Mouse (Mus musculus) CH12.LX (cell line): ENCODE results near the gene Myl4. TPM values are rescaled to one million over a fixed set of nuclear protein-coding genes. Genes with fewer than 3 reads are reported as not detected.

Experiments used
- DNase-seq: peaks from one replicate; pipeline ENCODE4 v3.0.0-alpha.2; 2013; ENCODE audit errors: extremely low read depth
- H3K27ac ChIP-seq: 2 replicates; pipeline ENCODE4 v1.5.1; 2012; ENCODE audit warnings: low read depth, mild to moderate bottlenecking, control low read depth, moderate library complexity; ENCODE audit not compliant: insufficient read depth
- H3K27me3 ChIP-seq: replicated peaks from 2 replicates; pipeline ENCODE3; 2012; ENCODE audit warnings: inconsistent platforms
- H3K36me3 ChIP-seq, 2 experiments: replicated peaks in 1 of 2; 2 replicates each; pipeline versions ENCODE3 to v1.6.1; 2012; ENCODE audit warnings: inconsistent platforms in 1 of 2, low read length in 1 of 2, mild to moderate bottlenecking in 1 of 2, mixed read lengths in 1 of 2, moderate library complexity in 1 of 2; ENCODE audit not compliant: control insufficient read depth in 1 of 2, insufficient read depth in 1 of 2
- H3K4me1 ChIP-seq, 2 experiments: 2 replicates each; pipeline ENCODE4 v1.6.1; 2012; ENCODE audit warnings: inconsistent platforms in 1 of 2, moderate library complexity in 1 of 2; ENCODE audit not compliant: insufficient read depth in 2 of 2, control insufficient read depth in 1 of 2
- H3K4me2 ChIP-seq: 2 replicates; pipeline ENCODE4 v1.6.1; 2012; ENCODE audit warnings: low read depth, mild to moderate bottlenecking, control low read depth; ENCODE audit not compliant: poor library complexity, insufficient read depth, severe bottlenecking
- H3K4me3 ChIP-seq, 3 experiments: fragments of 150-350 bp in 1 of 3; sonication (generic) in 1 of 3; replicated peaks in 1 of 3; 2 replicates each; pipeline versions ENCODE3 to v1.5.1; 2011 to 2012; ENCODE audit warnings: low read depth in 2 of 3, low read length in 2 of 3, mild to moderate bottlenecking in 2 of 3, moderate library complexity in 2 of 3, control low read depth in 1 of 3, improper control_type of control experiment in 1 of 3, inconsistent platforms in 1 of 3, mixed read lengths in 1 of 3; ENCODE audit not compliant: poor library complexity in 1 of 3
- H3K79me2 ChIP-seq: replicated peaks from 2 replicates; pipeline ENCODE4 v1.6.1; 2012; ENCODE audit warnings: mild to moderate bottlenecking, moderate library complexity; ENCODE audit not compliant: control insufficient read depth, poor library complexity, insufficient read depth, severe bottlenecking; ENCODE audit errors: extremely low read depth
- H3K9ac ChIP-seq: 2 replicates; pipeline ENCODE4 v1.6.1; 2012; ENCODE audit warnings: low read depth, mild to moderate bottlenecking, control low read depth, moderate library complexity; ENCODE audit not compliant: insufficient read depth
- H3K9me3 ChIP-seq: replicated peaks from 2 replicates; pipeline ENCODE3; 2012; ENCODE audit warnings: low read length, inconsistent platforms, mixed read lengths
- BHLHE40 ChIP-seq: IDR thresholded peaks from 2 replicates; pipeline ENCODE4 v1.6.1; 2011; ENCODE audit warnings: mild to moderate bottlenecking, low read depth, low read length, improper control_type of control experiment
- CHD1 ChIP-seq: IDR thresholded peaks from 2 replicates; pipeline ENCODE4 v1.6.1; 2012; ENCODE audit warnings: low read depth, low read length, improper control_type of control experiment, inconsistent platforms
- CHD2 ChIP-seq: IDR thresholded peaks from 2 replicates; pipeline ENCODE4 v1.6.1; 2011; ENCODE audit warnings: low read length, improper control_type of control experiment
- EP300 ChIP-seq: IDR thresholded peaks from 2 replicates; pipeline ENCODE4 v1.6.1; 2011; ENCODE audit warnings: low read length, improper control_type of control experiment
- ETS1 ChIP-seq: conservative IDR thresholded peaks from 2 replicates; pipeline ENCODE4 v1.6.1; 2012; ENCODE audit warnings: low read depth, mild to moderate bottlenecking, inconsistent platforms, low read length, improper control_type of control experiment, moderate library complexity
- GABPA ChIP-seq: IDR thresholded peaks from 2 replicates; pipeline ENCODE4 v1.6.1; 2012; ENCODE audit warnings: low read depth, low read length, improper control_type of control experiment, inconsistent platforms; ENCODE audit not compliant: insufficient replicate concordance
- IRF4 ChIP-seq: IDR thresholded peaks from 2 replicates; pipeline ENCODE4 v1.6.1; 2014; ENCODE audit warnings: low read depth, mild to moderate bottlenecking, inconsistent platforms, low read length, improper control_type of control experiment
- JUN ChIP-seq: IDR thresholded peaks from 2 replicates; pipeline ENCODE4 v1.6.1; 2011; ENCODE audit warnings: low read depth, mild to moderate bottlenecking, low read length, improper control_type of control experiment, moderate library complexity; ENCODE audit not compliant: insufficient read depth
- JUND ChIP-seq: conservative IDR thresholded peaks from 2 replicates; pipeline ENCODE4 v1.6.1; 2011; ENCODE audit warnings: low read depth, low read length, improper control_type of control experiment
- MAZ ChIP-seq: IDR thresholded peaks from 2 replicates; pipeline ENCODE4 v1.6.1; 2012; ENCODE audit warnings: low read depth, mild to moderate bottlenecking, inconsistent platforms, low read length, improper control_type of control experiment, moderate library complexity
- MEF2A ChIP-seq: IDR thresholded peaks from 2 replicates; pipeline ENCODE4 v1.6.1; 2014; ENCODE audit warnings: low read depth, mild to moderate bottlenecking, inconsistent platforms, low read length, improper control_type of control experiment, borderline replicate concordance
- MXI1 ChIP-seq: IDR thresholded peaks from 2 replicates; pipeline ENCODE4 v1.6.1; 2011; ENCODE audit warnings: mild to moderate bottlenecking, low read depth, low read length, improper control_type of control experiment
- NELFE ChIP-seq: IDR thresholded peaks from 2 replicates; pipeline ENCODE4 v1.6.1; 2011; ENCODE audit warnings: low read depth, low read length, improper control_type of control experiment
- NRF1 ChIP-seq: IDR thresholded peaks from 2 replicates; pipeline ENCODE4 v1.6.1; 2014; ENCODE audit warnings: low read depth, mild to moderate bottlenecking, inconsistent platforms, low read length, improper control_type of control experiment, moderate library complexity
- PAX5 ChIP-seq: IDR thresholded peaks from 2 replicates; pipeline ENCODE4 v1.6.1; 2012; ENCODE audit warnings: low read length, inconsistent platforms, mixed read lengths
- POLR2A ChIP-seq: IDR thresholded peaks from 2 replicates; pipeline ENCODE4 v1.6.1; 2011; ENCODE audit warnings: low read depth, mild to moderate bottlenecking, improper control_type of control experiment, low read length
- POLR2AphosphoS2 ChIP-seq: IDR thresholded peaks from 2 replicates; pipeline ENCODE4 v1.6.1; 2011; ENCODE audit warnings: low read depth, low read length, improper control_type of control experiment
- SIN3A ChIP-seq: IDR thresholded peaks from 2 replicates; pipeline ENCODE4 v1.6.1; 2012; ENCODE audit warnings: low read length, improper control_type of control experiment, inconsistent platforms
- SMC3 ChIP-seq: IDR thresholded peaks from 2 replicates; pipeline ENCODE4 v1.6.1; 2011; ENCODE audit warnings: low read depth, low read length, improper control_type of control experiment
- TBP ChIP-seq: conservative IDR thresholded peaks from 2 replicates; pipeline ENCODE4 v1.6.1; 2011; ENCODE audit warnings: low read depth, low read length, improper control_type of control experiment
- TCF12 ChIP-seq: IDR thresholded peaks from 2 replicates; pipeline ENCODE4 v1.6.1; 2014; ENCODE audit warnings: low read depth, mild to moderate bottlenecking, inconsistent platforms, low read length, improper control_type of control experiment
- UBTF ChIP-seq: IDR thresholded peaks from 2 replicates; pipeline ENCODE4 v1.6.1; 2012; ENCODE audit warnings: low read depth, mild to moderate bottlenecking, inconsistent platforms, low read length, improper control_type of control experiment, moderate library complexity
- USF1 ChIP-seq: IDR thresholded peaks from 2 replicates; pipeline ENCODE4 v1.6.1; 2014; ENCODE audit warnings: low read depth, mild to moderate bottlenecking, inconsistent platforms, low read length, improper control_type of control experiment
- USF2 ChIP-seq: conservative IDR thresholded peaks from 2 replicates; pipeline ENCODE4 v1.6.1; 2011; ENCODE audit warnings: low read depth, low read length, improper control_type of control experiment
- ZKSCAN1 ChIP-seq: IDR thresholded peaks from 2 replicates; pipeline ENCODE4 v1.6.1; 2012; ENCODE audit warnings: low read depth, inconsistent platforms, low read length, improper control_type of control experiment, borderline replicate concordance
- ZMIZ1 ChIP-seq: IDR thresholded peaks from 2 replicates; pipeline ENCODE4 v1.6.1; 2012; ENCODE audit warnings: low read depth, mild to moderate bottlenecking, inconsistent platforms, low read length, improper control_type of control experiment
- ZNF384 ChIP-seq: IDR thresholded peaks from 2 replicates; pipeline ENCODE4 v1.6.1; 2012; ENCODE audit warnings: low read depth, low read length, improper control_type of control experiment, inconsistent platforms
- dilution Hi-C: fragments of 300-500 bp; cut with MboI; formaldehyde crosslinking; loops from 2 replicates; pipeline ENCODE4 v1.14.3; 2020; ENCODE audit warnings: low sequenced_read_pairs; ENCODE audit not compliant: extremely low pct_unique_long_range_greater_than_20kb, extremely low pct_ligation_motif_present
- in situ Hi-C: fragments of 300-500 bp; cut with MboI; formaldehyde crosslinking; loops from 3 replicates; pipeline ENCODE4 v1.14.3; 2019; ENCODE audit warnings: low sequenced_read_pairs, low pct_ligation_motif_present, low pct_unique_long_range_greater_than_20kb, mixed read lengths
- polyA plus RNA-seq: library from polyadenylated mRNA; unstranded; fragments of >175 nt; gene quantifications from 2 replicates; pipeline ENCODE4 v1.2.1, GENCODE M21; 2012; ENCODE audit warnings: low read depth; ENCODE audit not compliant: insufficient read length
- total RNA-seq, 2 experiments: library from RNA; depleted of rRNA; stranded (reverse); fragments of 300-350 nt in 1 of 2; fragments of >200 nt in 1 of 2; gene quantifications; 2 replicates each; pipeline ENCODE4 v1.2.3; 2012 to 2014

The Myl4 gene
- total and polyA plus RNA-seq, 3 experiments = 39.4 to 83.0 (median 55.9) TPM

DNA sequence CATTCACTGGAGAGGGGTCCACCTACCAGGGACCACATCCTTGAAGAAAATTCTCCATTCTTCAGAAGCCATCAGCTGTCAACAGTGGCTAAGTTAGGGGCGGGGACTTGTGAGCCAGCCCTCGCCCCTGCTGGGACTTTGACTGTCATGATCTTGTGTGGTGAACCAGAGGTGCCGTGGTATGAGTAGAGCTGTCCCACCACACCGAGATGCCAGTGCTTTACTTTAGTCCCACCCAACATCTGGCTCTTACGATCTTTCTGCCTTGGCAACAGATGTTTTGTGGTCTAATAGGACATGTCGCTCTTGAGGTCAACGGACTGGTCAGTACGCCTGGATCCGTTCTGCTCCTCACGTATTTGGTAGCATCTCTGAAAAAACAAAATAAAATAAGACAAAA lies 63.1 kb downstream of the Myl4 start:
- peaks cover 23% of the 10 kb centered on the region for H3K9me3 ChIP-seq
- H3K9ac ChIP-seq = no peak overlapping the region
- no peak for TF ChIP-seq TCF12
- TF ChIP-seq MXI1 = no peak
- TF ChIP-seq JUN = no peak
- TF ChIP-seq TBP = no peak
- no peak; the same call in 1 of the 2 replicates for TF ChIP-seq BHLHE40
- no peak for TF ChIP-seq NELFE
- TF ChIP-seq USF2 = no peak
- no peak for TF ChIP-seq PAX5
- no peak for TF ChIP-seq USF1
- no peak for TF ChIP-seq MEF2A
- no peak for TF ChIP-seq CHD1
- no peak for TF ChIP-seq POLR2AphosphoS2
- no peak for TF ChIP-seq ZKSCAN1
- TF ChIP-seq POLR2A = no peak
- no peak for TF ChIP-seq GABPA
- no peak for TF ChIP-seq NRF1
- TF ChIP-seq SMC3 = no peak
- no peak for TF ChIP-seq EP300
- TF ChIP-seq ZMIZ1 = no peak
- TF ChIP-seq, all 38 proteins: peak for 0
- H3K36me3 ChIP-seq = peaks cover 0 to 2% of the 10 kb centered on the region in 2 experiments
- in situ Hi-C loops (no loop called here), dilution Hi-C loops (no loop called here)
- no peak overlapping the region for H3K4me2 ChIP-seq
- H3K27ac ChIP-seq = no peak overlapping the region
- H3K27me3 ChIP-seq = no peaks in the 10 kb centered on the region
- H3K79me2 ChIP-seq = no peaks in the 10 kb centered on the region
- H3K4me3 ChIP-seq = no peak overlapping the region
- DNase-seq = no peak
- peaks cover 10 to 51% of the 10 kb centered on the region in 2 experiments for H3K4me1 ChIP-seq

DNA sequence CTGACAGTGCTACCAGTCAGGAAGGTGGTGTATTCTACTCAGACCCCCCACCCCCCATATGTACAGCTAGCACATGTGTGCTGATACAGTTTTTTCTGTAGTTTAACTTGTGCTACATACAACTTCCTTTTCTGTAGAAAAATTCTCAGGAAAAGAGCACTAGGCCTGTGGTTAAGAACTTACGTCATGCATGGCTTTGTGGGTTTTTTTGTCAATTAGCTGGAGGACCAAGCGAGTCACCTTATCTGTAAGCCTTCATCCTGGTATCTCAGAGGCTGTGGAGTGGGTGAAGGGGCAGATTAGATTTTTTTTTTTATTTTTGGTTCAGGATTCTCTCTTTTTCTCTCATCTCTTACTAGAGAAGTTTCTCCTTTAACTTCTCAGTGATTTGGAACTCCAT lies 63.7 kb downstream of the Myl4 start:
- H3K4me2 ChIP-seq = no peak overlapping the region
- peaks cover 0 to 2% of the 10 kb centered on the region in 2 experiments for H3K36me3 ChIP-seq
- no peaks in the 10 kb centered on the region for H3K27me3 ChIP-seq
- TF ChIP-seq CHD2 (0 out of 2 replicates have a peak, but pooled peaks have one; percentile 15), JUN (0 out of 2 replicates have a peak, but pooled peaks have one; percentile 15), MEF2A (0 out of 2 replicates have a peak, but pooled peaks have one; percentile 35), ZNF384 (peak; percentile 69), ETS1 (peak; percentile 41; the same call in 1 of the 2 replicates), EP300 (peak; percentile 49; the same call in 1 of the 2 replicates), SMC3 (no peak), MAZ (no peak), TCF12 (no peak), BHLHE40 (0 out of 2 replicates have a peak, but pooled peaks have one; percentile 46), SIN3A (no peak), JUND (no peak), USF2 (no peak), CHD1 (no peak), UBTF (no peak), ZMIZ1 (no peak), MXI1 (no peak), TBP (no peak), IRF4 (no peak)
- TF ChIP-seq, all 38 proteins: peak for 7
- H3K9me3 ChIP-seq = peaks cover 23% of the 10 kb centered on the region
- no peak overlapping the region for H3K4me3 ChIP-seq
- H3K9ac ChIP-seq = no peak overlapping the region
- peaks cover 12 to 51% of the 10 kb centered on the region in 2 experiments for H3K4me1 ChIP-seq
- H3K27ac ChIP-seq = no peak overlapping the region
- dilution Hi-C loops (no loop called here), in situ Hi-C loops (no loop called here)
- DNase-seq = peak; percentile 56
- no peaks in the 10 kb centered on the region for H3K79me2 ChIP-seq
